In the genomic region with DNA sequence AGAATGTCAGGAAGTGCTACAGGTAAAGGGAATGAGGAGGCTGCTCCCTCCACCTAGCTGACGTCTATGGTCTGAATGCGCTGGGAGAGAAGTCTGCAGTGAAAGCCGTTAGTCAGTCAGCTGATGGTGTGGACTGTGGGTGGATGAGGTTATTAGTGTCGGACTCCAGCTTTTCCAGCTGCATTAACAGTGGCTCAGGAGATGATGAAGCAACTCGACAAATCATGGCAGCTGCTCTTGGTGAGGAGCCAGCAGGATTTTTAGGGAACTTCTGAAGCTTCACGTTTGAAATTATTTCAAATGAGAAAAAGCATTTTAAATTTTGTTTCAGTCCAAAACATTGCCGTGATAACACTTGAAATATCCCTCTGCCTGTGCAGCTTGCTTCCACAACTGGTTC, we compare ENCODE assay signal across 20 mouse cellular contexts. TPM values are rescaled to one million over a fixed set of nuclear protein-coding genes. Genes with fewer than 3 reads are reported as not detected.
A peak's percentile ranks its signal among the peaks of the same experiment; 100 is the strongest.
DNase-seq lines count a peak whose midpoint lies in the region; ATAC-seq and TF ChIP-seq lines count a peak whose summit lies in the region.
"Had no signal": no experiment of that assay in that cellular context is flagged by ENCODE, and none has a peak within 500 bp of the region (broad histone marks: within the 10 kb centered on the region; RNA-seq: fewer than 3 reads in every experiment).

No protein-coding gene starts in this region.

- no peak for ATAC-seq in hindbrain, embryonic 15.5 days (ENCODE audit: low FRiP score, low read depth)
- no peak for ATAC-seq in hindbrain, embryonic 13.5 days (ENCODE audit: low FRiP score)
- no peak for ATAC-seq in forebrain, embryonic 16.5 days
- ATAC-seq in intestine, postnatal 0 days = no peak
- ATAC-seq: intestine, embryonic 15.5 days had no signal

- 0 out of 2 replicates have a peak overlapping the region, but pooled peaks have one; percentile 35 for H3K27ac ChIP-seq in hindbrain, embryonic 15.5 days (replicated peaks)
- no peak overlapping the region for H3K27ac ChIP-seq in hindbrain, embryonic 13.5 days
- peak overlapping the region; percentile 13; the same call in 1 of the 2 replicates for H3K27ac ChIP-seq in bone marrow, adult 2 months (ENCODE audit: control insufficient read depth, insufficient read depth, low read depth, low read length, poor library complexity)
- H3K27ac ChIP-seq in gastrocnemius, adult 2 months = peak overlapping the region; percentile 32
- peak overlapping the region; percentile 78 for H3K27ac ChIP-seq in macrophage
- no peak overlapping the region for H3K27ac ChIP-seq in forebrain, embryonic 16.5 days (ENCODE audit: low read length)
- H3K27ac ChIP-seq in intestine, postnatal 0 days (ENCODE audit: low read depth, low read length) = no peak overlapping the region
- H3K27ac ChIP-seq: intestine, embryonic 15.5 days; limb, embryonic 10.5 days; liver, embryonic 13.5 days had no signal

- no peak overlapping the region for H3K4me3 ChIP-seq in hindbrain, embryonic 15.5 days
- H3K4me3 ChIP-seq in hindbrain, embryonic 13.5 days = no peak overlapping the region
- H3K4me3 ChIP-seq in bone marrow, adult 2 months (replicated peaks; ENCODE audit: control insufficient read depth, low read depth, low read length) = no peak overlapping the region
- no peak overlapping the region for H3K4me3 ChIP-seq in gastrocnemius, adult 2 months
- no peak overlapping the region for H3K4me3 ChIP-seq in macrophage (ENCODE audit: inconsistent target)
- no peak overlapping the region for H3K4me3 ChIP-seq in forebrain, embryonic 16.5 days (replicated peaks; ENCODE audit: low read length)
- no peak overlapping the region for H3K4me3 ChIP-seq in intestine, postnatal 0 days (ENCODE audit: low read depth, low read length)
- H3K4me3 ChIP-seq: intestine, embryonic 15.5 days; limb, embryonic 10.5 days; liver, embryonic 13.5 days had no signal

- H3K36me3 ChIP-seq in hindbrain, embryonic 15.5 days = peaks cover 9% of the 10 kb centered on the region
- peaks cover 53% of the 10 kb centered on the region for H3K36me3 ChIP-seq in hindbrain, embryonic 13.5 days
- no peaks in the 10 kb centered on the region for H3K36me3 ChIP-seq in macrophage (ENCODE audit: inconsistent target)
- H3K36me3 ChIP-seq in forebrain, embryonic 16.5 days (ENCODE audit: control insufficient read depth, insufficient read depth) = peaks cover 2% of the 10 kb centered on the region; the same call in 1 of the 2 replicates
- peaks cover 13% of the 10 kb centered on the region for H3K36me3 ChIP-seq in intestine, postnatal 0 days (ENCODE audit: control insufficient read depth, insufficient read depth)

- no peaks in the 10 kb centered on the region for H3K27me3 ChIP-seq in hindbrain, embryonic 15.5 days
- H3K27me3 ChIP-seq in hindbrain, embryonic 13.5 days = no peaks in the 10 kb centered on the region
- no peaks in the 10 kb centered on the region for H3K27me3 ChIP-seq in forebrain, embryonic 16.5 days (replicated peaks; ENCODE audit: control insufficient read depth, insufficient read depth, low read length)
- no peaks in the 10 kb centered on the region for H3K27me3 ChIP-seq in intestine, postnatal 0 days (replicated peaks; ENCODE audit: control insufficient read depth, insufficient read depth, low read length)
- H3K27me3 ChIP-seq: intestine, embryonic 15.5 days; liver, embryonic 13.5 days had no signal

- no peaks in the 10 kb centered on the region for H3K9me3 ChIP-seq in hindbrain, embryonic 15.5 days
- H3K9me3 ChIP-seq in hindbrain, embryonic 13.5 days = no peaks in the 10 kb centered on the region
- H3K9me3 ChIP-seq in forebrain, embryonic 16.5 days (ENCODE audit: control insufficient read depth, low read length) = no peaks in the 10 kb centered on the region
- no peaks in the 10 kb centered on the region for H3K9me3 ChIP-seq in intestine, postnatal 0 days (ENCODE audit: control insufficient read depth)
- H3K9me3 ChIP-seq: intestine, embryonic 15.5 days; limb, embryonic 10.5 days; liver, embryonic 13.5 days had no signal

- H3K4me1 ChIP-seq in hindbrain, embryonic 15.5 days (replicated peaks) = no peaks in the 10 kb centered on the region
- H3K4me1 ChIP-seq in hindbrain, embryonic 13.5 days (replicated peaks) = no peaks in the 10 kb centered on the region
- peaks cover 12% of the 10 kb centered on the region for H3K4me1 ChIP-seq in bone marrow, adult 2 months (ENCODE audit: control insufficient read depth, insufficient read depth, low read length)
- no peaks in the 10 kb centered on the region for H3K4me1 ChIP-seq in forebrain, embryonic 16.5 days (replicated peaks; ENCODE audit: control insufficient read depth, insufficient read depth, low read length)
- no peaks in the 10 kb centered on the region for H3K4me1 ChIP-seq in intestine, postnatal 0 days (replicated peaks; ENCODE audit: control insufficient read depth, insufficient read depth, low read length)
- H3K4me1 ChIP-seq: intestine, embryonic 15.5 days had no signal

- no peak overlapping the region for H3K4me2 ChIP-seq in hindbrain, embryonic 15.5 days
- no peak overlapping the region for H3K4me2 ChIP-seq in hindbrain, embryonic 13.5 days
- no peak overlapping the region for H3K4me2 ChIP-seq in forebrain, embryonic 16.5 days (ENCODE audit: low read length)
- H3K4me2 ChIP-seq in intestine, postnatal 0 days (replicated peaks; ENCODE audit: low read depth) = no peak overlapping the region
- H3K4me2 ChIP-seq: intestine, embryonic 15.5 days; liver, embryonic 13.5 days had no signal

- TF ChIP-seq POLR2A in bone marrow, adult 2 months (IDR thresholded peaks at IDR 0.05; ENCODE audit: borderline replicate concordance, control insufficient read depth, low read depth, low read length) = no peak

- intact Hi-C loops in gastrocnemius, adult 2 months (cut with DNase I) = no loop called here

- no peak overlapping the region for H3K9ac ChIP-seq in hindbrain, embryonic 15.5 days
- H3K9ac ChIP-seq in hindbrain, embryonic 13.5 days = no peak overlapping the region
- H3K9ac ChIP-seq in forebrain, embryonic 16.5 days (replicated peaks; ENCODE audit: low read depth, low read length) = no peak overlapping the region
- no peak overlapping the region for H3K9ac ChIP-seq in intestine, postnatal 0 days (ENCODE audit: low read depth, low read length)
- H3K9ac ChIP-seq: intestine, embryonic 15.5 days; liver, embryonic 13.5 days had no signal

- DNase-seq in gastrocnemius, adult 2 months = peak; percentile 49
- DNase-seq: adrenal gland, postnatal 36 days; cerebellum, adult 8-10 months; embryo, embryonic 11 days; kidney, postnatal 10 days; liver, embryonic 13.5 days; lung, postnatal 14 days; right cerebral cortex, adult 18-20 months had no signal

- 81% methylated on average over 7 of the region's 7 CpGs for WGBS in hindbrain, embryonic 15.5 days
- 87% methylated on average over 7 of the region's 7 CpGs for WGBS in hindbrain, embryonic 13.5 days
- 57% methylated on average over 7 of the region's 7 CpGs for WGBS in bone marrow, adult 2 months
- WGBS in macrophage (ENCODE audit: missing documents) = 45% methylated on average over 7 of the region's 7 CpGs
- WGBS in forebrain, embryonic 16.5 days = 79% methylated on average over 7 of the region's 7 CpGs
- 73% methylated on average over 7 of the region's 7 CpGs for WGBS in intestine, postnatal 0 days

- H3K79me2 ChIP-seq in macrophage (ENCODE audit: inconsistent target) = no peaks in the 10 kb centered on the region

- TF ChIP-seq CTCF in bone marrow, adult 2 months (IDR thresholded peaks at IDR 0.05; ENCODE audit: control insufficient read depth, insufficient read depth, low read length) = no peak
- no peak for TF ChIP-seq CTCF in gastrocnemius, adult 2 months (IDR thresholded peaks at IDR 0.05)
- no peak for TF ChIP-seq CTCF in intestine, postnatal 0 days (IDR thresholded peaks at IDR 0.05; ENCODE audit: low read depth)

RNA-seq across cellular contexts. Expression of a gene that starts 24.2 kb away (rescaled TPM):
- polyA plus RNA-seq in hindbrain, embryonic 15.5 days (2015; fragmentation: Nextera tagmentation; extraction: Ambion mirVana) = not detected in 2 replicates
- not detected in 2 replicates for polyA plus RNA-seq in hindbrain, embryonic 13.5 days (2015; fragmentation: Nextera tagmentation; extraction: Ambion mirVana)
- polyA plus RNA-seq in bone marrow, adult 2 months (2011; ENCODE audit: insufficient read depth, insufficient read length, low replicate concordance, missing spikeins) = not detected in 2 replicates
- not detected for total RNA-seq in gastrocnemius, adult 2 months (2021)
- 1 to 10 TPM in 2 of 26 experiments, under 1 TPM in 1, not detected in 23; 0.75 to 1.3 (median 1.1) TPM for total RNA-seq in macrophage (2018; cell fraction: chromatin; rRNA removed)
- not detected for total RNA-seq in macrophage (2018; cell fraction: cytosol; rRNA removed)
- total RNA-seq in macrophage (2018; cell fraction: nucleus; rRNA removed) = 1 to 10 TPM in 3 of 26 experiments, under 1 TPM in 5, not detected in 18; 0.61 to 2.4 (median 0.92) TPM
- not detected in 3 replicates for polyA plus RNA-seq in macrophage (2018)
- polyA plus RNA-seq in forebrain, embryonic 16.5 days (2015; fragmentation: Nextera tagmentation; extraction: Ambion mirVana) = not detected in 2 replicates
- polyA plus RNA-seq in intestine, postnatal 0 days (2015; fragmentation: Nextera tagmentation; extraction: Ambion mirVana) = not detected in 2 replicates
- total RNA-seq: adrenal gland, postnatal 36 days; hematopoietic stem cell, adult 5-6 weeks; MEL; monocyte, adult 5-6 weeks had no signal
- polyA plus RNA-seq: intestine, embryonic 15.5 days; limb, embryonic 10.5 days; liver, embryonic 13.5 days; neural tube, embryonic 14.5 days had no signal

RNA-seq across cellular contexts. Expression of a gene that starts 45.3 kb away (rescaled TPM):
- 0.73 and 1.1 TPM in 2 replicates for polyA plus RNA-seq in hindbrain, embryonic 15.5 days (2015; fragmentation: Nextera tagmentation; extraction: Ambion mirVana)
- polyA plus RNA-seq in hindbrain, embryonic 13.5 days (2015; fragmentation: Nextera tagmentation; extraction: Ambion mirVana) = 1.0 and 1.2 TPM in 2 replicates
- 0.83 and 1.5 TPM in 2 replicates for polyA plus RNA-seq in bone marrow, adult 2 months (2011; ENCODE audit: insufficient read depth, insufficient read length, low replicate concordance, missing spikeins)
- under 1 TPM; 0.17 to 0.41 TPM for total RNA-seq in gastrocnemius, adult 2 months (2021)
- total RNA-seq in macrophage (2018; cell fraction: chromatin; rRNA removed) = 1 to 10 TPM in 13 of 26 experiments, under 1 TPM in 10, not detected in 3; 0.39 to 6.8 (median 1.9) TPM
- 10 to 100 TPM in 1 of 26 experiments, 1 to 10 TPM in 19, under 1 TPM in 6; 0.40 to 10.8 (median 3.0) TPM for total RNA-seq in macrophage (2018; cell fraction: cytosol; rRNA removed)
- total RNA-seq in macrophage (2018; cell fraction: nucleus; rRNA removed) = 10 to 100 TPM in 1 of 26 experiments, 1 to 10 TPM in 19, under 1 TPM in 6; 0.17 to 27.4 (median 2.0) TPM
- 2.6 to 26.1 TPM (median 8.0 TPM) in 3 replicates for polyA plus RNA-seq in macrophage (2018)
- polyA plus RNA-seq in forebrain, embryonic 16.5 days (2015; fragmentation: Nextera tagmentation; extraction: Ambion mirVana) = 1.1 and 1.3 TPM in 2 replicates
- 1.5 and 1.6 TPM in 2 replicates for polyA plus RNA-seq in intestine, postnatal 0 days (2015; fragmentation: Nextera tagmentation; extraction: Ambion mirVana)

Comparison
In these comparisons a context has a peak if more than half of its experiments do, and no peak if none do; other contexts are left out.
1. H3K27ac ChIP-seq: peak in hindbrain, embryonic 15.5 days (single experiment), bone marrow, adult 2 months (single experiment), gastrocnemius, adult 2 months (single experiment) and macrophage (single experiment); none in hindbrain, embryonic 13.5 days (single experiment), forebrain, embryonic 16.5 days (single experiment) and intestine, postnatal 0 days (single experiment).